ENCODE assay signal across 8 mouse cellular contexts in the genomic region with DNA sequence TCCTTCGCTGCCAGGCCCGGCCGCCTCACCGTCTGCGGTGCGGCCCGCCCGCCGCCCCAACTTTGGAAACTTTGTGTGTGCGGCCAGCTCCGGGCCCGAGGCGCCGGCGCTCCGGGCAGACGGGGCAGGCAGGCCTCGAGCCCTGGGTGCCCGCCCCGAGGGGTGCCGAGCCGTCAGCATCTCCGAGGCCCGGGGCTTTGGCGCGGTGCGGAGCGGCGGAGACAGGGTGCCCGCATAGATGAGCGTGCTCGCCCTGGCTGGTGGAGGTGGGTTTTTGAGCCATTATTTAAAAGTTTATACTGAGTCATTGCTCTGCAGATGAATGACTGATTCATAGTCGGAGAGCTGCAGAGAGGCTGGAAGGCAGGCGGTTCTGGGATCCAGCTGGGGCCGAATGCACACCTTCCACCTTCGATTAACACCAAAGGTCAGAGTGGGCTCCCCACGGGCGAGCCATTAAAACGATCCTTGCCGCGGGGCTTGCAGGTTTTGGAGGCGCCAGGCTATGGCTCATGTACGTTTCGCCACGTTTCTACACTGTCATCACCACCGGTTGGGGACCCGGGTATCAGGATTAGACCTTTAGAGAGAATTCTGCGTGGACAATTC. TPM values are rescaled to one million over a fixed set of nuclear protein-coding genes. Genes with fewer than 3 reads are reported as not detected.
DNase-seq lines count a peak whose midpoint lies in the region; ATAC-seq and TF ChIP-seq lines count a peak whose summit lies in the region.

No protein-coding gene starts in this region.

- peak overlapping the region; percentile 87 for H3K4me3 ChIP-seq in liver, adult 2 months (ENCODE audit: insufficient read depth, low read depth, low read length)
- peak overlapping the region; percentile 88 for H3K4me3 ChIP-seq in forebrain, embryonic 12.5 days (replicated peaks)
- peak overlapping the region; percentile 87 for H3K4me3 ChIP-seq in intestine, embryonic 14.5 days (ENCODE audit: low read depth, low read length)
- H3K4me3 ChIP-seq in lung, embryonic 16.5 days (ENCODE audit: low read length), result peak overlapping the region; percentile 85
- H3K4me3 ChIP-seq in small intestine, adult 2 months (ENCODE audit: low read depth, low read length), result peak overlapping the region; percentile 79

- H3K27ac ChIP-seq in liver, adult 2 months (replicated peaks; ENCODE audit: insufficient read depth, low read depth, low read length), result no peak overlapping the region
- H3K27ac ChIP-seq in forebrain, embryonic 12.5 days, result peak overlapping the region; percentile 92
- peak overlapping the region; percentile 70 for H3K27ac ChIP-seq in intestine, embryonic 14.5 days (ENCODE audit: low read depth)
- H3K27ac ChIP-seq in lung, embryonic 16.5 days (ENCODE audit: low read length), result peak overlapping the region; percentile 86
- peak overlapping the region; percentile 48 for H3K27ac ChIP-seq in small intestine, adult 2 months (ENCODE audit: insufficient read depth, low read depth, low read length)

- H3K9ac ChIP-seq in liver, adult 2 months (ENCODE audit: low read depth, low read length), result peak overlapping the region; percentile 70
- H3K9ac ChIP-seq in forebrain, embryonic 12.5 days, result peak overlapping the region; percentile 94
- peak overlapping the region; percentile 82 for H3K9ac ChIP-seq in intestine, embryonic 14.5 days (ENCODE audit: low read length)
- peak overlapping the region; percentile 84 for H3K9ac ChIP-seq in lung, embryonic 16.5 days (ENCODE audit: low read length)

- H3K9me3 ChIP-seq in forebrain, embryonic 12.5 days, result no peaks in the 10 kb centered on the region
- H3K9me3 ChIP-seq in intestine, embryonic 14.5 days (ENCODE audit: control insufficient read depth, low read length), result no peaks in the 10 kb centered on the region
- H3K9me3 ChIP-seq in lung, embryonic 16.5 days (ENCODE audit: control insufficient read depth, low read length), result no peaks in the 10 kb centered on the region

- H3K79me2 ChIP-seq in liver, adult 2 months (ENCODE audit: control insufficient read depth, insufficient read depth, low read length), result peaks cover 7% of the 10 kb centered on the region; the same call in 1 of the 2 replicates

- TF ChIP-seq CTCF in liver, adult 2 months (IDR thresholded peaks at IDR 0.05; ENCODE audit: low read depth, low read length), result no peak
- no peak for TF ChIP-seq CTCF in small intestine, adult 2 months (IDR thresholded peaks at IDR 0.05; ENCODE audit: extremely low read depth, insufficient read length, insufficient replicate concordance, low read depth, low read length)

- no peaks in the 10 kb centered on the region for H3K36me3 ChIP-seq in liver, adult 2 months (ENCODE audit: control insufficient read depth, insufficient read depth, low read length)
- peaks cover 6% of the 10 kb centered on the region; the same call in 1 of the 2 replicates for H3K36me3 ChIP-seq in forebrain, embryonic 12.5 days (replicated peaks)
- no peaks in the 10 kb centered on the region; the same call in 1 of the 2 replicates for H3K36me3 ChIP-seq in intestine, embryonic 14.5 days (ENCODE audit: control insufficient read depth, insufficient read depth, low read length)
- no peaks in the 10 kb centered on the region for H3K36me3 ChIP-seq in lung, embryonic 16.5 days (ENCODE audit: control insufficient read depth, insufficient read depth, low read length)
- peaks cover 2% of the 10 kb centered on the region; the same call in 1 of the 2 replicates for H3K36me3 ChIP-seq in small intestine, adult 2 months (ENCODE audit: control insufficient read depth, insufficient read depth, low read length)

- ATAC-seq in forebrain, embryonic 12.5 days (ENCODE audit: low FRiP score), result peak; percentile 33
- peak; percentile 52; the same call in 1 of the 2 replicates for ATAC-seq in intestine, embryonic 14.5 days (replicated peaks; ENCODE audit: low FRiP score, low TSS enrichment, low read depth)
- ATAC-seq in lung, embryonic 16.5 days (ENCODE audit: low read depth), result peak; percentile 39

- no peak for TF ChIP-seq POLR2A in liver, adult 2 months (IDR thresholded peaks at IDR 0.05; ENCODE audit: extremely low read depth, insufficient read depth, low read length)
- no peak for TF ChIP-seq POLR2A in small intestine, adult 2 months (IDR thresholded peaks at IDR 0.05; ENCODE audit: low read depth, low read length)

- H3K4me1 ChIP-seq in liver, adult 2 months (ENCODE audit: control insufficient read depth, insufficient read depth, low read length), result no peaks in the 10 kb centered on the region; the same call in 1 of the 2 replicates
- H3K4me1 ChIP-seq in forebrain, embryonic 12.5 days, result peaks cover 61% of the 10 kb centered on the region
- peaks cover 28% of the 10 kb centered on the region for H3K4me1 ChIP-seq in intestine, embryonic 14.5 days (replicated peaks; ENCODE audit: control insufficient read depth, insufficient read depth, low read length)
- H3K4me1 ChIP-seq in lung, embryonic 16.5 days (replicated peaks; ENCODE audit: control insufficient read depth, insufficient read depth, low read length), result peaks cover 22% of the 10 kb centered on the region
- H3K4me1 ChIP-seq in small intestine, adult 2 months (ENCODE audit: control insufficient read depth, insufficient read depth, insufficient read length, low read length), result peaks cover 22% of the 10 kb centered on the region

- H3K27me3 ChIP-seq in liver, adult 2 months (ENCODE audit: control insufficient read depth, insufficient read depth, low read length), result no peaks in the 10 kb centered on the region
- H3K27me3 ChIP-seq in forebrain, embryonic 12.5 days, result no peaks in the 10 kb centered on the region
- no peaks in the 10 kb centered on the region for H3K27me3 ChIP-seq in intestine, embryonic 14.5 days (replicated peaks; ENCODE audit: control insufficient read depth, insufficient read depth, low read length)
- H3K27me3 ChIP-seq in lung, embryonic 16.5 days (ENCODE audit: control insufficient read depth, insufficient read depth, low read depth, low read length), result no peaks in the 10 kb centered on the region
- H3K27me3 ChIP-seq in small intestine, adult 2 months (ENCODE audit: control insufficient read depth, insufficient read depth, low read length), result no peaks in the 10 kb centered on the region

- WGBS in liver, adult 2 months, result 2% methylated on average over 48 of the region's 48 CpGs
- WGBS in forebrain, embryonic 12.5 days, result under 1% methylated on average over 39 of the region's 48 CpGs
- under 1% methylated on average over 48 of the region's 48 CpGs for WGBS in intestine, embryonic 14.5 days
- WGBS in lung, embryonic 16.5 days, result under 1% methylated on average over 48 of the region's 48 CpGs
- WGBS in small intestine, adult 2 months, result under 1% methylated on average over 48 of the region's 48 CpGs

- peak overlapping the region; percentile 87 for H3K4me2 ChIP-seq in forebrain, embryonic 12.5 days
- peak overlapping the region; percentile 96 for H3K4me2 ChIP-seq in intestine, embryonic 14.5 days (ENCODE audit: low read length)
- H3K4me2 ChIP-seq in lung, embryonic 16.5 days (ENCODE audit: low read depth, low read length), result peak overlapping the region; percentile 85

- no peak for DNase-seq in liver, adult 2 months (ENCODE audit: extremely low read depth, low read depth, low spot score)
- no peak for DNase-seq in liver
- peak; percentile 47 for DNase-seq in adrenal gland, postnatal 25 days
- peak; percentile 77 for DNase-seq in intestine, embryonic 14.5 days (ENCODE audit: low spot score)
- DNase-seq in ovary, postnatal 14 days (ENCODE audit: low spot score), result no peak

RNA-seq across cellular contexts. Expression of a gene that starts 0.6 kb away (rescaled TPM):
- total RNA-seq in liver, adult 2 months (2014; rRNA removed), result 2.3 and 3.0 TPM in 2 replicates
- polyA plus RNA-seq in liver, adult 2 months (2012; rRNA removed), result 6.2 and 6.8 TPM in 2 replicates
- 31.6 and 32.4 TPM in 2 replicates for total RNA-seq in adrenal gland, postnatal 25 days (2021)
- polyA plus RNA-seq in forebrain, embryonic 12.5 days (2016; fragmentation: Nextera tagmentation; extraction: Ambion mirVana), result 25.4 and 25.5 TPM in 2 replicates
- polyA plus RNA-seq in intestine, embryonic 14.5 days (2014; fragmentation: Nextera tagmentation; extraction: Ambion mirVana), result 9.1 and 9.9 TPM in 2 replicates
- polyA plus RNA-seq in lung, embryonic 16.5 days (2015; fragmentation: Nextera tagmentation; extraction: Ambion mirVana), result 5.8 and 7.7 TPM in 2 replicates
- polyA plus RNA-seq in small intestine, adult 2 months (2012; rRNA removed), result 8.8 and 13.5 TPM in 2 replicates

RNA-seq across cellular contexts. Expression of a gene that starts 17.5 kb away (rescaled TPM):
- not detected in 2 replicates for total RNA-seq in liver, adult 2 months (2014; rRNA removed)
- not detected in 2 replicates for polyA plus RNA-seq in liver, adult 2 months (2012; rRNA removed)
- not detected in 2 replicates for total RNA-seq in adrenal gland, postnatal 25 days (2021)
- polyA plus RNA-seq in forebrain, embryonic 12.5 days (2016; fragmentation: Nextera tagmentation; extraction: Ambion mirVana), result not detected in 2 replicates
- polyA plus RNA-seq in intestine, embryonic 14.5 days (2014; fragmentation: Nextera tagmentation; extraction: Ambion mirVana), result not detected in 2 replicates
- polyA plus RNA-seq in lung, embryonic 16.5 days (2015; fragmentation: Nextera tagmentation; extraction: Ambion mirVana), result not detected in 2 replicates
- polyA plus RNA-seq in small intestine, adult 2 months (2012; rRNA removed), result not detected in 2 replicates

Comparison
In these comparisons a context has a peak if more than half of its experiments do, and no peak if none do; other contexts are left out.
1. DNase-seq: peak in adrenal gland, postnatal 25 days (single experiment) and intestine, embryonic 14.5 days (single experiment); none in liver, adult 2 months (single experiment), liver (single experiment) and ovary, postnatal 14 days (single experiment).
2. Peak in every context shown above with its lines, with median percentiles within 50 percentile points of each other: H3K4me3 ChIP-seq, H3K9ac ChIP-seq, ATAC-seq and H3K4me2 ChIP-seq.